Mouse (Mus musculus) heart, adult 9 months (tissue): ENCODE measurements around the gene Wasf1.

Source experiments
- DNase-seq, 2 experiments: peaks; one replicate each; pipeline ENCODE4 v3.0.0; 2022; ENCODE audit warnings: low spot score in 2 of 2

The Wasf1 gene

DNA sequence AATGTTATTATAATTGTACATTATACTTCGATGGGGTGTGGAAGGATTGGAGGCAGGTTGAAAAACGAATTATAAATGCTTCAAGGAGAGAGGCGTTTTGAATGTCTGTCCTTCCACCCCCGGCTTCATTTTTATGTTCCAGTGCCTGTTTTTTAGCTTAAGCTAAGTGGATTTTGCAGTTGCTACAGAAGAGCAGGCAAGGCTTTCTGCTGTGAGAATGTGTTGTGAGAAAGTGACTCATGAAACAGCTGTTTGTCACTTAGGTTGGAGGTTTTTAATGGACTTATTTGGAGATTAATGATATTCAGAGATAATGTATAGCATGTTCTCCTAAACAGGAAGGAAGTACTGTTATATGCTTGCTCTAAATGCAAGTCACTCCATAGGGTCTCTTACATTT is 5.9 kb downstream of the Wasf1 start:
- DNase-seq: no peak

DNA sequence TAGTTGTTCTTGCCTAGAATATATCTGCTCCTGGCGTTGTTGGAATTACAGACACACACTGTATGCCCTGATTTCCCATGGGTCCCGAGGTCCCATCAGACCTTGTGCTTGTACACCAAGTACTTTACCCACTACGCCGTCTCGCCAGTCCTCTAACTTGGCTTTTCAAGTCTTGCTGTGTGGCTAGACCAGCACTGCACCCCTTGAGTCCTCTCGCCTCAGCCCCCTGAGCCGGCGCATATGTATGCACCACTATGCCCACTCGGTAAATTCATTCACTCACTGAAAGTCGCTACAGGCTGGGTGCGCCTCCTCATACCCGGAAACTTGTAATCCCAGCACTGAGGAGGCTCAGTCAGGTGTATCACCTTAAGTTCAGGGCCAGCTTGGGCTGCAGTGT is 12.5 kb downstream of the Wasf1 start:
- no peak for DNase-seq

DNA sequence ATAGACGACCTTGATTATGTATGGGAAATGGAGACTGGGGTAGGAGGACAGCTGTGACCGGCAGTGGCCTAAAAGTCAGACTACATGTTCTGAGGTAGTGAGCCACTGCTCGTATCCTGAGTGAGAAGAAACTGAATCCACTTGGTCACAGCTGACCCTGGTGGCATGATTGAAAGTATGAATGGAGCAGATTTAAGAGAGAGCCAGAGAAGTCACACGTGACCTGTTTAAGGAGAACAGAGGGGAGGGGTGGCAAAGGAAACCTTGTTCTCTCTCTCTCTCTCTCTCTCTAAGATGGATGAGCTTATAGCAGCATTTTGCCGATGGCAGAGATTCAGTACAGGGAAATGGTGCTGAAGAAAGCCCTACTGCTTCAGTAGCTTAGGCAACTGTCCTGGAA is 13.4 kb downstream of the Wasf1 start:
- no peak for DNase-seq

DNA sequence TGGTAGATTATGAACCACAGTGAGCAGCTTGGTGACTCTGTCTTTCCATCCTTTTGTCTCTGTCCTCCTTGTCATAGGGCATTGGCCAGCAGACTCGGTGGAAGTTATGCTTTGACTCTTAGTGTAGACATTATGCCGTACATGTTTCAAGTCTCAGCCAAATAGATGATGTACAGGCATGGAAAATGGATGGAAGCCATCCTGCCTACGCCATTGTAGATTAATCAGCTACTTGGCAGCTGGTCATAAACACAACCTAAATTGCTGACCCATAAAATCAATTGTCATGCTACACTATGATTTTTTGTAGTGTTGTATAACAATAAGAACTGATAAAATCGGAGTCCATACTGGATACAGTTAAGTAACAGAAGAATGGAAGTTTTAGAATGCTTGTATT is 18.5 kb downstream of the Wasf1 start:
- no peak for DNase-seq

DNA sequence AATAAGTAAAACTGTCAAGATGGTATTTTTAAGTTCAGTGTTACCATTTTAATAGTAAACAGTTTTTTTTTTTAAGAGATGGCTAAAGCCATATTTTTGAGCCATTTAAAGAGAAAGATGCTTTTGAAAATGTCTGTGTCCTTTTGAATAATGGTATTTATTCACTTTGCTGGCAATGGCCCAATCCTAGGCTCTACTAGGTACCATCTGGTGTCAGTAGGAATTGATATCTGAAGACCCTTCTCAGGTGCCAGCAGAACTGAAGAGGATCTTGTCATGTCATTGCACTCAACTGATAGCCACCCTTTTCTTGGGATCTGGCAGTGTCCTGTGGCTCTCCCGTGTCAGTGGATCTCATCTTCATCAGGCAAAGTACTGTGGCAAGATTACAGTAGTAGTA is 22.9 kb downstream of the Wasf1 start:
- no peak for DNase-seq

DNA sequence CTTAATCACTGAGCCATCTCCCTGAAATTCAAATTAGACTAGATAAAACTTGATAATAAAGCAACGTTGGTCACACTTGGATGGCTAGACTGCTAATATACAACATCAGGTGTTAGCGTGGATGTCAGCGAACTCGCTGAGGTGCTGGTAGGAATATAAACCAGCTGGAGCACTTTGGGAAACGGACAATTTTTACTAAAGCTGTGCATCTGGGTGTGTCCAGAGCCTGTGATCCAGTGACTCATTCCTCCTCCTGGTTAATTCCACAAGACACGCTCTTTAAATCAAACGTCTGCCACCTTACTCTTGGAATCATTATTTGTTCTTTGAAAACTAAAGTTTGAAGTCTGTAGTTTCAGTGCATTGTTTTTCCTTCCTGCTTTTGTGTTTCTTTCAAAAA is 23.5 kb downstream of the Wasf1 start:
- DNase-seq: no peak

DNA sequence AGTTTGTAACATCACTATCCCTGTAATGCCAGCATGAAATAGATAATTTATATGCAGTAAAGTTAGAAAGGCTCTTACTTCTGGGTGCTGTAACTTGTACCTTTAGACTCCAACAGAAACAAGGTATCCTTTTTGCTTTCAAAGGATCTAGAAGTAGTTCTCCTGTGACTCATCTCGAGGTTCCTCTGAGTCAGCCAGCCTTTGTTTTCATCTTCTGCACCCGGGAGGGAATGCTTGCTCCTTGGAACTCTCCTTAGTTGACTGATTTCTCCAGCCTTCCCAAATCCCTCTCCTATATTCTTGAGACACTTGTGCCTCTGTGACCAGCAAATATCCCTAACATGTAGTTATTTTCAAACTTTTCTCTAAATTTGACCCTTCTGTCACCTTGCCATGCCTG is 25.3 kb downstream of the Wasf1 start:
- no peak for DNase-seq

DNA sequence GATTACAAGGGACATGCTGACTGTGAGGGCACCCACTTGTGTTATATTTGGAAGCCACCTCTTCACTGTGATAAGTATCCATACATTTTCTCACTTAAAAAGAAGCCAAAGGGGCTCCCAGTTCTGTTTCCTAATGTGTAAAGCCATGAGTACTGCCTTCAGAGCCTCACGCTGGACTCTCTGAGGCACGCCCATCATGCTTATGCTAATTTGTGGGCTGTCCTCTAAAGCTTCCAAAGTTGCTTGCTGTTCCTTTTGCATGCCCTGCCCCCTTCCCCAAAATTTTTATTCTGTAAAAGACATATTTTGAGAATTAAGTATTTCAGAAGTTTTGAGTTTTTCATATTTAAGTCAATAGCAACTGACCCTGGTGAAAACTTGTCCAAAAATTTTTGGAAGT is 27.5 kb downstream of the Wasf1 start:
- no peak for DNase-seq

DNA sequence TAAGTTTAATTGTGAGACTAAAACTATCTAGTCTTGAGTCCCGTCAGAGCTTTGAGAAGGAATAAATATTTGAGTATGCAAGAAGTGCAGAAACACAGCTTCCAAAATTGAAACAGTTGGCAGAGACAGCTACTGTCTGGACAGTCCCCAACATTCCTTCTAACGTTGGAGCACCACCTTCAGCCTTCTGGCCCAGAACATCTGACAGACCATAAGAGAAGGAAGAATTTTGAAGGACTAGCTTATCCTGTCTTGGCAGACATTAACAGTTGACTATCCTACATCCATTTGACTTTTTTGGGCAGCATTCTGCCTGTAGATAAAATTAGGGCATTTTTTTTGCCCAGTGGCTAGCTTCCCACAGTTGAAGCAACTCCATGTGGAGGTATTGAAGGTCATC is 32.0 kb downstream of the Wasf1 start:
- no peak for DNase-seq

DNA sequence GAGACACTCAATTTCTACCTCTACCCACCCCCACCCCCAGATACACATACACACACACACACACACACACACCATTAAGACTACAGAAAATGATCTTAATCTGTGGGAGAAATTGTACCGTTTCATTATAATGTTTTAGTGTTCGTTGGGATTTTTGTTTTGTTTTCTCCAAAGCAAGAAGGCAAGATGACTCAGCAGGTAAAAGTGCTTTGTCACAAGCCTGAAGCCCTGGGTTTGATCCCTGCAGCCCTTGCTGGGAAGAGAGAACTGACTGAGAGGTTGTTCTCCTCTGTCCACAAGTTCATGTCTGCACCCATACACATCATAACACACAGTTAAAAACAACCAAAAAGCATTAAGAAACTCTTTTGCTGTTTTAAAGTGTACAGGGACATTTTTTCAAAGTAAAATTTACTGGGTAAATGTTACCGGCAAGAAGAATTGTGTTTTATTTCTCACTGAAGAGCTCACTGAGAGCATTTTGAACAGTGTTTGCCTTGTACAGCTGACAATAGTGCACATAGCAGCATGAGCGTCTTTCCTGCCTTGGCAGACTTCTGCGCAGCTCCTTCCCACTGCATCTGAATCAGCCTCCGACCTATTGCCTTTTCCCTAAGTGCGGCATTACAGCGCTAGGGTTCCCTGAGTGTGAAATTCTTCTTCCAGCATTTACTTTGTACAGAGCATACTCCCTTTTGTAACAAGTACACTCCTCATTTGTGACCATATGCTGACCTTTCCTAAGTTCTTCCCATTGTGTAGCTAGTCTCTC is 35.6 kb downstream of the Wasf1 start:
- no peak for DNase-seq

DNA sequence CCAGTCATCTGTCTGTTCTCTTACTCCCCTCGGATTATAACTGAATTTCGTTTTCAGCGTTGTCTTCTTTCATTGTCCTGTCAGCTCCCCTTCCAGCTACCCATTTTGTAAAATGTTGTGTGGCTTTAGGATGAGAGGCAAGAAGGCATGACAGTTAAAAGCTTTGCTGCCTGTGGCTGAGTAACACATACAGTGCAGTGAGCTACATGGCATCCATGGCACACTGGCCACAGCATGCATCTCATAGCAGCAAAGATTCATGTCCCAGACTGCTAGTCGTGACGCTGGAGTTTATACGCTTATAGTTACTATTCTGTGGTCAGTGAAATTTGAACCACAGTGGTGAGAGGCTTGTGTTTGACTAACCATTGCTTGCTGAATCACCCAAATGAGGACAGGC is 36.2 kb downstream of the Wasf1 start:
- DNase-seq: no peak

DNA sequence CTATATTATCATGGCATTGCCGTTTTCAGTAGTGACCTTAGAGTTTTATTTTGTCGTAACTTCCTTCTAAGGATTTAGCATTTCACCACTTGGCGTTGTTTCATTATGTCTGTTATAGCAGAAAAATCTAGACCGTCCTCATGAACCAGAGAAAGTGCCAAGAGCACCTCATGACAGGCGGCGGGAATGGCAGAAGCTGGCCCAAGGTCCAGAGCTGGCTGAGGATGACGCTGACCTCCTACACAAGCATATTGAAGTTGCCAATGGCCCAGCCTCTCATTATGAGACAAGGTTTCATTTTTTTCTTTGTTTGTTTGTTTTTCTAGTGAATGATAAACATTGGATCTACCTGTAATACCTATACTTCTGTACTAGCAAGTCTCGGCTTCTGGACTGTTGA is 49.7 kb downstream of the Wasf1 start:
- DNase-seq: no peak

DNA sequence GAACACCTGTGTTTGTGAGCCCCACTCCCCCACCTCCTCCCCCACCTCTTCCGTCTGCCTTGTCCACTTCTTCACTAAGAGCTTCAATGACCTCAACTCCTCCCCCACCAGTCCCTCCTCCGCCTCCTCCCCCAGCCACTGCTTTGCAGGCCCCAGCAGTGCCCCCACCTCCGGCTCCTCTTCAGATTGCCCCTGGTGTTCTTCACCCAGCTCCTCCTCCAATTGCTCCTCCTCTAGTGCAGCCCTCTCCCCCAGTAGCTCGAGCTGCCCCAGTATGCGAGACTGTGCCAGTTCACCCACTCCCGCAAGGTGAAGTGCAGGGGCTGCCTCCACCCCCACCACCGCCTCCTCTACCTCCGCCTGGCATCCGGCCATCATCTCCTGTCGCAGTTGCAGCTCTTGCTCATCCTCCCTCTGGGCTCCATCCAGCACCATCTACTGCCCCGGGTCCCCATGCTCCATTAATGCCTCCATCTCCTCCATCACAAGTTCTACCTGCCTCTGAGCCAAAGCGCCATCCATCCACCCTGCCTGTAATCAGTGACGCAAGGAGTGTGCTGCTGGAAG is 53.0 kb downstream of the Wasf1 start:
- no peak for DNase-seq

DNA sequence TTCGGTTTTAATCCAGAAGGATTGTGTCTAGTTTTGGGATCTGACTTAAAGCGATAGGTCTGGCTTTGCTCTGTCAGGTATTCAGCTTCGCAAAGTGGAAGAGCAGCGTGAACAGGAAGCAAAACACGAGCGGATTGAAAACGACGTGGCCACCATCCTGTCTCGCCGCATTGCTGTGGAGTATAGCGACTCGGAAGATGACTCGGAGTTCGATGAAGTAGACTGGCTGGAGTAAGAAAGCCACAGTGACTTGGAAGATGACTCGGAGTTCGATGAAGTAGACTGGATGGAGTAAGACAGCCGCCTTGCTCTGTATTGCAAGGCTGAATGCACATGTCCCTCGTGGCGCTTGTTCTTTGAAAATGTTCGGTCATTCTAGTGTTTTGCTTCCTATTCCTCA is 54.3 kb downstream of the Wasf1 start:
- DNase-seq: no peak

DNA sequence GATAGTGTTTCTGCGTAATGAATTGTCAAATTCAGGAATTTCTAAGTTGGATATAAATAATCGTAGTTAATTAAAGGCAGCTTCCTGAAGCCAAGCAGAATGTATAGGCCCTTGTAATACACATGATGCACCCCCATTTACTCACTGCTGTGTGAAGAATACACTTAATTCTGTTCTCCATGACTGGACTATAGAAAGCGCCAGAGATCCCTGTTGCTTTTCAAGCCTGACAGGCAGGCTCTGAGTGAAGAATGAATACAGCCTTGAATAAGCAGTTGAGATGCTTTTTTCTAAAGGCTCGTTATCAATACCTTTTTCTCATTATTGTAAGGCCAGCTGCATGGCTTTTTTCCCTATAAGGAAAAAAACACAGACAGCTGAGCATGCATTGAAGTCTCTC is 59.4 kb downstream of the Wasf1 start:
- DNase-seq: no peak

DNA sequence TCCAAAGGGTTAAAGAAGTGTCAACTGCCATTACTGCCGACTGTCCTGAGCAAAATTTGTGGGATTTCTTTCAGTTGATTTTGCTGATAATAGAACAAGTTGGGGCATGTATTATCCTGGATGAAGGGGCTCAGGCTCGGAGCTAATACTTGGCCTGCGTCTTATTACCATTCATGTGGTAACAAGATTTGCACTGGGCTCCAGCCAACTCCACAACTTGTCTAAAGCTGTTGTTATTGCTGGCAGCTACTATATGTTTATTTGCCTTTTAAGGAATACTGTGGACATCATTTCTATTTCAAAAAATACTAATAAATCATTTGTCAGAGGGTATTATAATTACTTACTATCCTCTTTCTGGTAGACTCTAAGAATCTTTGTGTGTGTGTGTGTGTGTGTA is 66.9 kb downstream of the Wasf1 start:
- DNase-seq: no peak

DNA sequence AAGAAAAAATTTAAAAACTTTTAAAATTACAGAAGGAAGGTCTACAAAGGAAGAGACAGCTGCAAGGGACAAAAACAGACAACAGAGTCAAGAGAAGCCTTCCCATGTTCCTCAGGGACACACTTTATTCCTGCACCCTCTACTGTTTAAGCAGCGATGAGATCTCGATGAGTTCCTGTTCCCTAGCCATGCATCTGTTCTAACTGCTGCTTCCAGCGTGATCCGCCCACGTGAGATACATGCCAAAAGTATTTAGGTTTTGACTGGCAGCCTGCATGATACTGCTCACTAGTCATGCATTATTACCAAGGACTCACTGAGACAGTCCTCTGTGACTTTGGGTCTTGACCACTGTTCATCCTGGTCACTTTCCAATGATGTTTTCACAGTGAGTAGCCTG is 72.9 kb downstream of the Wasf1 start:
- no peak for DNase-seq

DNA sequence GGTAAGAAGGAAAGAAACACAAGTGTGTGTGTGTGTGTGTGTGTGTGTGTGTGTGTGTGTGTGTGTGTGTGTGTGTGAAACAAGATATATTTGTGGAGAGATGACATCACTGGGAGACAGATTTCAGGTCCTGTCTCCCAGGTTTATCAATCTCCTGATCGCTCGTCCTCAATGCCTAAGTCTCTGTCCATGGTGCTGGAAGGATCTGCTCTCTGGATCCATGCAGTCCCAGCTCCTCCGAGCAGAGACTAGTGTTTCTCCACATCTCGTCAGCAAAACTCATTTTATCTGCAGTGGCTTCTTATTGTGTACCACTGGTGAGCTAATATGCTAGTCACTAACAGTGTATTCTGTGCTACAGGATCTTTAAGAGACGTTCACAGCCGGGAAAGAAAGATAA is 78.1 kb downstream of the Wasf1 start:
- DNase-seq: no peak

DNA sequence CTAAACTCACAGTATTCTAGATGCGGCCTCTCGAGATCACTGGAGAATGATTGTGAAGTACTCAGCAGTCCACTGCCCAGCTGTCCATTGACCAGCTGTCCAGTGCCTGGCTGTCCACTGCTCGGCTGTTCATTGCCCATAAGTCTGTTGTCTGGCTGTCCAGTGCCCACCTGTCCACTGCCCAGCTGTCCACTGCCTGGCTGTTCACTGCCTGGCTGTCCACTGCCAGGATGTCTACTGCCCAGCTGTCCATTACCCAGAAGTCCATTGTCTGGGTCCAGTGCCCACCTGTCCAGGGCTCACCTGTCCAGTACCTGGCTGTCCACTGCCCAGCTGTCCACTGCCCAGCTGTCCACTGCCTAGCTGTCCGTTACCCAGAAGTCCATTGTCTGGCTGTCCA is 78.7 kb downstream of the Wasf1 start:
- no peak for DNase-seq

DNA sequence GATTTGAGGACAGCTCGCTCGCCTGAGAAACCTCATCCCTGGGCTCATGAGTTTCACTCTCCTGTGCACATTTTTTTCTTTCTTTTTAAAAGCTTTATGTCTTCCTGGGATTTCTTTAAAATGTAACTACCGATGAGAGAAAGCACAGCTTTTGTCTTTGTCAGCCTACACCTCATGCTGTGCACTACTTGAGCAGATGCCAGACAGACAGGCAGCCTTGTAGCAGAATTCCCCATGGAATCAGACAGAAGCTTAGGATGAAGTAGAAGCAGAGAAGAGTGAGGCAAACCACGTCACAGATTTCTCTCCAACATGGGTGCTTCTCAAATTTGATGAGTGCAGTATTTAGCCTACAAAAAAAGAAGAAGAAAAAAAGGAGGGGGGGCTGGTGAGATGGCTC is 81.3 kb downstream of the Wasf1 start:
- DNase-seq: no peak

DNA sequence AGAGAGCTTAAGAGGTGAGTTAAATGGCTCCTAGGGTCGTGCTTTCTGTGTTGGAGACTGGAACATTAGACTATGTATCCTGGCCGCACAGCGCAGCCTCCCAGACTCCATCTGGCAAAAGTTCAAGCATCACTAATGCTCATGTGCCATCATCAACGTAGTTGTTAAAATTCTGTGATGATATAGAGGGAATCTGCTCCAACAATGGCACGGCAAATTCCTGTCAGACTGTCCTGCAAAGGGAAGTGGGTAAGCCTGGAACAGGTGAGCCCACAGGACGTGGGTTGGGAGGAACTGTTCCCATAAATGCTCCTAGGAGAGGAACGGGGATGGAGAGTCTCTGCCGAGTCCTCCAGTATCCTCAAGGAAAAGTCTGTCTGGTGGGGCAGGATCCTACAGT is 85.3 kb downstream of the Wasf1 start:
- no peak for DNase-seq

DNA sequence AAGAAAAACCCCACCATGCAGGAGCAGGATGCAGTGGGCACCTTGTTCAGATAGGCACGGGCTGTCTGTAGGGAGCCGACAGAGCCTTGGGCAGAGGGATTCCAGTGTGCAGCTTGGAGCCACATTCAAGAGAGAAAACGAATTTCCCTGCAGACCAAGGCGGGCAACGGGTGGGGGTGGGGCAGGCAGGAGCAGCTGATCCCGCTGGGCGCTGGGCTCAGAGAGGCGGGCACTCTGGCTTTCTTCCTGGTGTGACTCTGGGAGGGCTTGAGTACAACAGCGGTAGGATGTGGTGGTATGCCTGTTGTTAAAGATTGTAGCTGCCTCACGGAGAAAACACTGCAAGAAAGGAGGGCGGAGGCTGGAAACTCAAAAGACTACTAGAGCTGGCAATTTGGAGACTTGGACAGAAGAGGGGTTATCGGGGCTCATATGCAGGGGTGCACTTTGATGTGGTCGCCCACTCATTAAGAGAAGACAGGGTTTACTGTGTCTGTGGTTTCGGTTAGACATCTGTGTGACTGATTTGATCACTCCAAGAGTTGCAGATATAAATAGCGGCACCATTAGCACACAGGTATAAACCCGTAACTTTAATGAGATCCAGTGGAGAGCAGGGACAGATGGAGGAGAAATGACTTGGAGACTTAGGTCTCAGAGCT is 86.2 kb downstream of the Wasf1 start:
- no peak for DNase-seq

DNA sequence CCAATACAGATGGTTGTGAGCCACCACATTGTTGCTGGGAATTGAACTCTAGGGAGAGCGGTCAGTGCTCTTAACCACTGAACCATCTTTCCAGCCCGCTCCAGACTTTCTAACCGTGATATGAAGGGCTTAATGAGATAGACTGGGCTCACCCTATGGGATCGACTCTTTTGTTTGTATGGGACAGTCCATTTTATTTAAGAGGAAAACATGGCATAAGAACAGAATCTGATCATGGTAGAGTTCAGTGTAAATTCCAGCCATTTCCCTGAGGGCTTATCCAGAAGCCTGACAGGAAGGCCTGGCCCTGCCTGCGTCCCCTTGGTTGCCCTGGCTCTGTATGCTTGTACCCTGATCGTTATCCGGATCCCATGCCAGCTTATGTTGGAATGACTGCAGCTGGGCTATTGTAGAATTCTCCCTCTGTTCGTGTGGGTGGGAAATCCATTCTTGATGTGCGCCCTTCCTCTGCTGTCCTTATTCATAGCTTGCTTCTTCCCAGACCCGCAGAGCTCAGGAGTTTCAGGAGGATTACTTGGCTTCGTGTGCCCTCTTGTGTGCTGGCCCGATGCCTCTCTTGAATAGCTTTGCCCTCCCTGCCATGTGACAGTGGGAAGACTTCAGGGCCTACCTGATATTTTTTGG is 87.4 kb downstream of the Wasf1 start:
- no peak for DNase-seq
